Mouse (Mus musculus) stomach, postnatal 0 days (tissue): ENCODE data around the gene Tmem182. TPM values are rescaled to one million over a fixed set of nuclear protein-coding genes. Genes with fewer than 3 reads are reported as not detected.

Experiments
- ATAC-seq: fragments of 200-750 bp; cut with Nextera tagmentation; 2 replicates; pipeline ENCODE4 v1.8.0; 2017; ENCODE audit not compliant: low FRiP score, low TSS enrichment
- DNase-seq: peaks from one replicate; pipeline ENCODE4 v3.0.0-alpha.2; 2016; ENCODE audit warnings: low spot score
- H3K27ac ChIP-seq: fragments of 300-500 bp; sonication (generic); replicated peaks from 2 replicates; pipeline ENCODE4 v1.5.1; 2014; ENCODE audit warnings: mild to moderate bottlenecking, control low read depth
- H3K27me3 ChIP-seq: fragments of 300-500 bp; sonication (generic); 2 replicates; pipeline ENCODE4 v1.6.1; 2014; ENCODE audit warnings: low read length; ENCODE audit not compliant: control insufficient read depth, insufficient read depth
- H3K36me3 ChIP-seq: fragments of 300-500 bp; sonication (generic); 2 replicates; pipeline ENCODE4 v1.6.1; 2014; ENCODE audit warnings: low read length, mixed read lengths; ENCODE audit not compliant: control insufficient read depth, insufficient read depth
- H3K4me1 ChIP-seq: fragments of 300-500 bp; sonication (generic); replicated peaks from 2 replicates; pipeline ENCODE4 v1.6.1; 2014; ENCODE audit warnings: antibody characterized with exemption; ENCODE audit not compliant: control insufficient read depth, insufficient read depth
- H3K4me2 ChIP-seq: fragments of 300-500 bp; sonication (generic); replicated peaks from 2 replicates; pipeline ENCODE4 v1.6.1; 2014; ENCODE audit warnings: low read depth, mild to moderate bottlenecking, control low read depth, moderate library complexity
- H3K4me3 ChIP-seq: fragments of 300-500 bp; sonication (generic); 2 replicates; pipeline ENCODE4 v1.5.1; 2014; ENCODE audit warnings: low read depth, low read length, control low read depth
- H3K9ac ChIP-seq: fragments of 300-500 bp; sonication (generic); 2 replicates; pipeline ENCODE4 v1.6.1; 2014; ENCODE audit warnings: mild to moderate bottlenecking, low read length, control low read depth, mixed read lengths
- H3K9me3 ChIP-seq: fragments of 300-500 bp; sonication (generic); 2 replicates; pipeline ENCODE4 v1.6.1; 2016; ENCODE audit warnings: low read length; ENCODE audit not compliant: control insufficient read depth
- CTCF ChIP-seq: IDR thresholded peaks from 2 replicates; pipeline ENCODE4 v1.5.1; 2016; ENCODE audit warnings: antibody characterized with exemption, low read depth, mild to moderate bottlenecking, moderate library complexity
- EP300 ChIP-seq: optimal IDR thresholded peaks from 2 replicates; pipeline ENCODE3; 2016; ENCODE audit warnings: antibody characterized with exemption
- WGBS: fragments of 180-500 bp; shearing (Covaris S2); extraction: QIAGEN DNeasy Blood & Tissue Kit; methylation state at CpG from one replicate; pipeline ENCODE4 v1.1.7; 2014; 5-methylcytosine and 5-hydroxymethylcytosine counted together
- polyA plus RNA-seq: library from polyadenylated mRNA; unstranded; fragments of >200 nt; fragmentation: Nextera tagmentation; extraction: Ambion mirVana; gene quantifications from 2 replicates; pipeline ENCODE4 v1.2.1, GENCODE M21; 2015

Gene Tmem182
- 0.17 and 0.23 TPM in 2 replicates for polyA plus RNA-seq

- Histone ChIP-seq H3K4me1 (no peaks in the 10 kb centered on the region), H3K4me3 (no peak within 1 kb of the TSS), H3K9ac (no peak within 1 kb of the TSS), H3K27ac (no peak within 1 kb of the TSS), H3K4me2 (no peak within 1 kb of the TSS), H3K9me3 (no peaks in the 10 kb centered on the region), H3K36me3 (no peaks in the 10 kb centered on the region), H3K27me3 (no peaks in the 10 kb centered on the region)
- DNase-seq (no peak), ATAC-seq (no peak)
- no peak for TF ChIP-seq CTCF
- no peak for TF ChIP-seq EP300
- 65% methylated on average over 9 of the region's 9 CpGs for WGBS
Measured at GRCm38 (mm10) chr1:40805351-40805750, at the start of gene Tmem182. TSS of gene Tmem182 (plus strand) at chr1:40805601.

DNA sequence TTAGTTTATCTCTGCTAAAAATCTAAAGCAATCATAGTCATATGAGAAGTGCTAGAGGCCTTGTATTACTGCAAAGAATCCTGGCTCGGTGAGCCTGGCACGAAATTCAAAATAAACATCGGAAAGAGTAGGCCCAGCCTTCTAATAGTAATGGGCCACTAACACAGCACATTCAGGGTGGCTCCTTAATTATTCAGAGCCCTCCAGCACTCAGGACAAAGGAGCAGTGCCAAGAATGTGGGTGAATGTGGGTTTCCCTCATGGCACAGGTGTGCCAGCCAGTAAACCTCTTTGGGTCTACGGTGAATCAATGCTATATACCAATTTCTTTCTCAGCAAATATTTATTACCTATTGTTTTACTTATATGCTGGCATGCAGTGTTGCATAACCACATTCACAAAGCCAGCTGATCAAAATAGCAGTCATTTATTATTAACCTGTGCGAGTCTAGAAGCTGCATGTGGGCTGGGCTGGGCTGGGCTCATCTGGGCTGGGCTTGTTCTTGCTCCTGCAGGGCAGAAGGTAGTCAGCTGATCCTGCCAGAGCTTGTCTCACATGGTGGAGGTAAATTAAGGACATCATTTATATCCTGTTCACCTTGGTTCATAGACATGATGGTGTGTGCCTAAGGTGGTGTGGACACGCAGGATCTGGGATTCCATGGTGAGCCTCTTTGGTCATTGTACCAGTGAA, 45.5 kb upstream of the Tmem182 start:
- no peak overlapping the region for H3K27ac ChIP-seq
- H3K27me3 ChIP-seq: no peaks in the 10 kb centered on the region
- no peak overlapping the region for H3K4me3 ChIP-seq
- no peak overlapping the region for H3K4me2 ChIP-seq
- ATAC-seq (no peak), DNase-seq (no peak)
- H3K36me3 ChIP-seq: no peaks in the 10 kb centered on the region
- H3K9ac ChIP-seq: no peak overlapping the region
- H3K4me1 ChIP-seq: no peaks in the 10 kb centered on the region
- no peak for TF ChIP-seq EP300
- TF ChIP-seq CTCF: no peak
- no peaks in the 10 kb centered on the region for H3K9me3 ChIP-seq
- WGBS: 69% methylated on average over 6 of the region's 6 CpGs

GRCm38 (mm10) chr1:40764042-40764441, 41.4 kb upstream of the Tmem182 start:
- Histone ChIP-seq H3K4me1 (no peaks in the 10 kb centered on the region), H3K27me3 (no peaks in the 10 kb centered on the region), H3K4me3 (no peak overlapping the region), H3K27ac (no peak overlapping the region), H3K36me3 (no peaks in the 10 kb centered on the region), H3K9me3 (no peaks in the 10 kb centered on the region), H3K4me2 (no peak overlapping the region), H3K9ac (no peak overlapping the region)
- ATAC-seq (no peak), DNase-seq (no peak)
- WGBS: 96% methylated on average over 1 of the region's 1 CpGs
- peak; percentile 23; the same call in 1 of the 2 replicates for TF ChIP-seq CTCF
- no peak for TF ChIP-seq EP300

DNA sequence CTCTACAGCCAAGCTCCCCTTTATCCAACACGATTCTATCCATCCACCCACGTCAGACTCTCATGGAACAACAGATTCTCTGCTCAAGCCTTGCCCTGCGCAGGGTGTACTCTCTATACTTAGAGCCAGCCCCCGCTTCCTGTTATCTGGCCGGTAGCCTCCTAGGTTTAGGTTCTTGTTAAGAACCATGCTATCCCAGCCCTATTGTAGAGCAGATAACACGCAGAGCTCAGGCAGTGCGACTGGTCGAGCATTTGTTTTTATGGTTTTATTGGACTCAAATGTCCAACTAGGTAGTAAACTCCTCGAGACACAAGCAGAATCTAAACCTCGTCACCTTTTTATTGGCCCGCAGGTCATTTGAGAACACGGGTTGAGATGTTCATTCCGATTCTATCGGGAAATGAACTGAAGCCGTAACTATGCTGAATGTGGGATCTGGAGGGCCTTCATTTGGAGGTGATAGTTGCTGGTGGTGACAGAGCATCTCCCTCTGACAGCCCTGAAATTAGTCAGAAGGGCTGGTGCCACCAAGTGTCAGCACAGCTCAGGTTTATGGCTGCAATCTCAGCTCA, 40.6 kb upstream of the Tmem182 start:
- H3K9ac ChIP-seq: no peak overlapping the region
- H3K4me1 ChIP-seq: no peaks in the 10 kb centered on the region
- H3K27me3 ChIP-seq: no peaks in the 10 kb centered on the region
- no peak for DNase-seq
- no peaks in the 10 kb centered on the region for H3K36me3 ChIP-seq
- H3K9me3 ChIP-seq: no peaks in the 10 kb centered on the region
- WGBS: 85% methylated on average over 15 of the region's 15 CpGs
- H3K27ac ChIP-seq: no peak overlapping the region
- no peak for TF ChIP-seq CTCF
- no peak for TF ChIP-seq EP300
- no peak for ATAC-seq
- H3K4me3 ChIP-seq: no peak overlapping the region
- H3K4me2 ChIP-seq: no peak overlapping the region

DNA sequence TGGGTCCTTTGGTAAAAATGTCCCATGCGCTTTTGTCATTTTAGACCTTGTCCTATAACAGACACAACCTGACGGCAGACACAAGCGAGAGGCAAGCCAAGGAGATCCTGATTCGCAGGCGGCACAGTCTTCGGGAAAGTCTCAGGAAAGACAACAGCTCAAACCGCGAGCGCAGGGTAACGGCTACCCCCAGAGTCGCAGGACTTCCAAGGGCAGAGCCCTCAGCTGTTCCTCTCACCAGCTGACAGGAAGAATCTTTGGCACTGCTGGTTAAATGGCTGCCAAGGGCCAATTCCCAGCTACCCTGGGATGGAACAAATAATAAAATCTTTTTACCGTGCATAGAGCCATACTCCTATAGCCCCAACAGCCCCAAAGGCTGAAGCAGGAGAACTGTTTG, 39.9 kb upstream of the Tmem182 start:
- TF ChIP-seq EP300: no peak
- no peak for TF ChIP-seq CTCF
- Histone ChIP-seq H3K36me3 (no peaks in the 10 kb centered on the region), H3K9me3 (no peaks in the 10 kb centered on the region), H3K4me2 (no peak overlapping the region), H3K27ac (no peak overlapping the region), H3K9ac (no peak overlapping the region), H3K27me3 (no peaks in the 10 kb centered on the region), H3K4me1 (no peaks in the 10 kb centered on the region), H3K4me3 (no peak overlapping the region)
- no peak for ATAC-seq
- no peak for DNase-seq
- WGBS: 87% methylated on average over 12 of the region's 12 CpGs

- ATAC-seq (no peak), DNase-seq (no peak)
- H3K9me3 ChIP-seq: no peaks in the 10 kb centered on the region
Measured at GRCm38 (mm10) chr1:40767588-40767987, 37.8 kb upstream of the Tmem182 start.

More at GRCm38 (mm10) chr1:40767588-40767987, 37.8 kb upstream of the Tmem182 start:
- H3K4me1 ChIP-seq: no peaks in the 10 kb centered on the region
- no peak overlapping the region for H3K4me3 ChIP-seq
- TF ChIP-seq CTCF (no peak), EP300 (no peak)
- H3K27me3 ChIP-seq: no peaks in the 10 kb centered on the region
- H3K9ac ChIP-seq: no peak overlapping the region
- no peak overlapping the region for H3K27ac ChIP-seq
- H3K36me3 ChIP-seq: no peaks in the 10 kb centered on the region
- 89% methylated on average over 18 of the region's 18 CpGs for WGBS
- H3K4me2 ChIP-seq: no peak overlapping the region
